Mouse (Mus musculus) CH12.LX (cell line): ENCODE measurements around the gene Edem2.

Experiments used
- CHD1 ChIP-seq: IDR thresholded peaks from 2 replicates; pipeline ENCODE4 v1.6.1; 2012; ENCODE audit warnings: low read depth, low read length, improper control_type of control experiment, inconsistent platforms
- CHD2 ChIP-seq: IDR thresholded peaks from 2 replicates; pipeline ENCODE4 v1.6.1; 2011; ENCODE audit warnings: low read length, improper control_type of control experiment
- EP300 ChIP-seq: IDR thresholded peaks from 2 replicates; pipeline ENCODE4 v1.6.1; 2011; ENCODE audit warnings: low read length, improper control_type of control experiment
- POLR2A ChIP-seq: IDR thresholded peaks from 2 replicates; pipeline ENCODE4 v1.6.1; 2011; ENCODE audit warnings: low read depth, mild to moderate bottlenecking, improper control_type of control experiment, low read length
- RAD21 ChIP-seq: IDR thresholded peaks from 2 replicates; pipeline ENCODE4 v1.6.1; 2011; ENCODE audit warnings: low read depth, mild to moderate bottlenecking, low read length, improper control_type of control experiment, moderate library complexity
- SIN3A ChIP-seq: IDR thresholded peaks from 2 replicates; pipeline ENCODE4 v1.6.1; 2012; ENCODE audit warnings: low read length, improper control_type of control experiment, inconsistent platforms

DNA sequence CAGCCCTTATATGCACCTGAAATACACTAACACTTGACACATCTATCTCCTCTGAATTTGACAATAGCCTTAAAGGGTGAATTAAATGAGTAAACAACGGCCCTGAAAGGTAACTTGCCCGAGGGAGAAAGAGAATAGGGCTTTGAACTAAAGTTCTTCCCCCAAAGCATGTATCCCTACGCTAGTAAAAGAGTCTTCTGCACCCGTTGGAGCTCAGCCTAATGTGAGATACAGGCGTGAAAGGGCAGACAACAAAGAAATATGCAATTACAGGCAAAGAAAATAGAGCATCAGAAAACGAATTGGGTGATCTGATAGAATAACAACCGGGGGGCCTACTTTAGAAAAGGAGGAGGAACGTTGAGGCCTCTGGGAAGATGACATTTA lies 37.9 kb downstream of the Edem2 start:
- TF ChIP-seq CHD2 (no peak), RAD21 (no peak), EP300 (no peak), POLR2A (no peak), SIN3A (no peak), CHD1 (no peak)
